ENCODE assay signal across 9 mouse cellular contexts in genomic region chr13:38346096-38346915, GRCm38 (mm10). TPM values are rescaled to one million over a fixed set of nuclear protein-coding genes. Genes with fewer than 3 reads are reported as not detected.
DNase-seq lines count a peak whose midpoint lies in the region; ATAC-seq and TF ChIP-seq lines count a peak whose summit lies in the region.
"Had no signal": no experiment of that assay in that cellular context is flagged by ENCODE, and none has a peak within 500 bp of the region (broad histone marks: within the 10 kb centered on the region; RNA-seq: fewer than 3 reads in every experiment).

No protein-coding gene starts in this region.

- H3K4me1 ChIP-seq in heart, embryonic 11.5 days (ENCODE audit: control insufficient read depth, insufficient read depth, low read length): peaks cover 20% of the 10 kb centered on the region
- peaks cover 9% of the 10 kb centered on the region; the same call in 1 of the 2 replicates for H3K4me1 ChIP-seq in neural tube, embryonic 11.5 days (ENCODE audit: control insufficient read depth, insufficient read depth, low read length)

- DNase-seq in heart, adult 18-20 months: peak; percentile 25 to 53
- no peak for DNase-seq in heart, adult 9 months (ENCODE audit: low spot score in 2 of 2)
- peak; percentile 35 for DNase-seq in brain, embryonic 14.5 days (ENCODE audit: low read depth)
- DNase-seq in kidney, postnatal 14 days: peak; percentile 33
- peak; percentile 44 for DNase-seq in neural tube, embryonic 11.5 days (ENCODE audit: low spot score)
- DNase-seq in layer of hippocampus, adult 11-12 months (ENCODE audit: low spot score): no peak
- no peak for DNase-seq in thymus, postnatal 0 days (ENCODE audit: low spot score)

- no peak overlapping the region for H3K27ac ChIP-seq in heart, embryonic 11.5 days (ENCODE audit: low read depth, low read length)
- H3K27ac ChIP-seq in neural tube, embryonic 11.5 days (ENCODE audit: low read depth, low read length): no peak overlapping the region

- no peak for ATAC-seq in heart, embryonic 11.5 days (replicated peaks; ENCODE audit: insufficient number of reproducible peaks, low FRiP score, low TSS enrichment)
- ATAC-seq in neural tube, embryonic 11.5 days (ENCODE audit: insufficient read depth, low FRiP score, low TSS enrichment): peak; percentile 14; the same call in 1 of the 2 replicates

- peak overlapping the region; percentile 92 for H3K4me2 ChIP-seq in heart, embryonic 11.5 days
- H3K4me2 ChIP-seq in neural tube, embryonic 11.5 days (ENCODE audit: low read depth): peak overlapping the region; percentile 78

- peak overlapping the region; percentile 50 for H3K4me3 ChIP-seq in heart, embryonic 11.5 days (ENCODE audit: low read depth, low read length)
- H3K4me3 ChIP-seq in neural tube, embryonic 11.5 days (ENCODE audit: low read depth, low read length): peak overlapping the region; percentile 42

- H3K27me3 ChIP-seq in heart, embryonic 11.5 days (ENCODE audit: control insufficient read depth, insufficient read depth, low read length): peaks cover 28% of the 10 kb centered on the region
- peaks cover 45% of the 10 kb centered on the region for H3K27me3 ChIP-seq in neural tube, embryonic 11.5 days (ENCODE audit: control insufficient read depth, insufficient read depth, low read length)

- WGBS in heart, embryonic 11.5 days (ENCODE audit: insufficient replicate concordance): under 1% methylated on average over 52 of the region's 63 CpGs
- under 1% methylated on average over 57 of the region's 63 CpGs for WGBS in neural tube, embryonic 11.5 days

- no peak for TF ChIP-seq POLR2A in brain, embryonic 14.5 days (IDR thresholded peaks at IDR 0.05; ENCODE audit: borderline replicate concordance, extremely low read depth, insufficient read depth, insufficient read length, poor library complexity, severe bottlenecking)

- peak overlapping the region; percentile 56 for H3K9ac ChIP-seq in heart, embryonic 11.5 days (ENCODE audit: low read depth, low read length)
- no peak overlapping the region for H3K9ac ChIP-seq in neural tube, embryonic 11.5 days (ENCODE audit: low read length)

- H3K36me3 ChIP-seq in heart, embryonic 11.5 days (ENCODE audit: control insufficient read depth, insufficient read depth, low read length): no peaks in the 10 kb centered on the region
- no peaks in the 10 kb centered on the region for H3K36me3 ChIP-seq in neural tube, embryonic 11.5 days (ENCODE audit: control insufficient read depth, insufficient read depth, low read length)

- no peaks in the 10 kb centered on the region for H3K9me3 ChIP-seq in heart, embryonic 11.5 days (replicated peaks; ENCODE audit: control insufficient read depth, low read length)
- H3K9me3 ChIP-seq in neural tube, embryonic 11.5 days (ENCODE audit: control insufficient read depth, low read length): no peaks in the 10 kb centered on the region

- no peak for TF ChIP-seq CTCF in brain, embryonic 14.5 days (IDR thresholded peaks at IDR 0.05; ENCODE audit: borderline replicate concordance, extremely low read depth, insufficient read depth, insufficient read length)

RNA-seq across cellular contexts. Expression of gene Bmp6, which starts 1.4 kb away (rescaled TPM):
- 10 to 100 TPM; 19.7 to 23.4 TPM for total RNA-seq in heart, adult 18-20 months (2021)
- 8.2 and 12.8 TPM in 2 replicates for polyA plus RNA-seq in brain, embryonic 14.5 days (2012; rRNA removed)
- polyA plus RNA-seq in heart, embryonic 11.5 days (2014; fragmentation: Nextera tagmentation; extraction: Ambion mirVana): 2.6 and 3.1 TPM in 2 replicates
- 2.2 and 3.2 TPM in 2 replicates for polyA plus RNA-seq in neural tube, embryonic 11.5 days (2014; fragmentation: Nextera tagmentation; extraction: Ambion mirVana)
- polyA plus RNA-seq in thymus, postnatal 0 days (2015; fragmentation: Nextera tagmentation; extraction: Ambion mirVana): 0.40 and 0.43 TPM in 2 replicates
- total RNA-seq: MEL had no signal

Comparison
In these comparisons a context has a peak if more than half of its experiments do, and no peak if none do; other contexts are left out.
1. DNase-seq: peak in heart, adult 18-20 months (2 of 2), brain, embryonic 14.5 days (single experiment), kidney, postnatal 14 days (single experiment) and neural tube, embryonic 11.5 days (single experiment); none in heart, adult 9 months (0 of 2), layer of hippocampus, adult 11-12 months (single experiment) and thymus, postnatal 0 days (single experiment).